Mouse (Mus musculus) testis, postnatal 14 days (tissue): ENCODE results near the gene Gucy2d.

Experiments used
- DNase-seq: peaks from one replicate; pipeline ENCODE4 v3.0.0; 2021; ENCODE audit warnings: low spot score

The Gucy2d gene

DNA sequence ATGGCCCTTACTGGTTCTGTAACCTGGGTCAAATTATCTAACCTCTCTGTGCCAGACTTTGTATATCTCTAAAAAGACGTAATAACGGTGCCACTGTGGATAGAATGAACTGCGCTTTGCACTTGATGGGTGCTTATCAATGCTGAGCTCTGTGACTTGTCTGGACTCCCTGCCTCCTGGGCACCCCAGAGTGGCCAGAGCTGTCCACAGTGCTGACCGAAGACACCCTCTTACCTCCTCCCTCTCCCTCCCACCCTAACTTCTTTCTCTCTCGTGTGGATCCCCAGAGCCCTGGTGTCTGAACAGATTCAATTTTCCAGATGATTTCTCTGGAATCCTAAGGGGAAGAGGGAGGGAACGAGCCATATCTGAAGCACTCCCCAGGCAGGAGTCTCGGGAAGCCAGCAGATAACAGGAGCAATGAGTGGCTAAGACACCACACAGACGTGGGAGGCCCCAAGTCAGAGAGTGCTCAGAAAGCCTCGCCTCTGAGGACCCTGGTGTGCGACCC, at the start of gene Gucy2d:
TSS of gene Gucy2d (plus strand) at position 461 of the 511 bp plus-strand sequence.
- no peak for DNase-seq

- no peak for DNase-seq
These were observed 49.7 kb upstream of the Gucy2d start for GRCm38 (mm10) chr7:98390486-98390885.

GRCm38 (mm10) chr7:98391351-98391936, 48.8 kb upstream of the Gucy2d start:
- no peak for DNase-seq

DNA sequence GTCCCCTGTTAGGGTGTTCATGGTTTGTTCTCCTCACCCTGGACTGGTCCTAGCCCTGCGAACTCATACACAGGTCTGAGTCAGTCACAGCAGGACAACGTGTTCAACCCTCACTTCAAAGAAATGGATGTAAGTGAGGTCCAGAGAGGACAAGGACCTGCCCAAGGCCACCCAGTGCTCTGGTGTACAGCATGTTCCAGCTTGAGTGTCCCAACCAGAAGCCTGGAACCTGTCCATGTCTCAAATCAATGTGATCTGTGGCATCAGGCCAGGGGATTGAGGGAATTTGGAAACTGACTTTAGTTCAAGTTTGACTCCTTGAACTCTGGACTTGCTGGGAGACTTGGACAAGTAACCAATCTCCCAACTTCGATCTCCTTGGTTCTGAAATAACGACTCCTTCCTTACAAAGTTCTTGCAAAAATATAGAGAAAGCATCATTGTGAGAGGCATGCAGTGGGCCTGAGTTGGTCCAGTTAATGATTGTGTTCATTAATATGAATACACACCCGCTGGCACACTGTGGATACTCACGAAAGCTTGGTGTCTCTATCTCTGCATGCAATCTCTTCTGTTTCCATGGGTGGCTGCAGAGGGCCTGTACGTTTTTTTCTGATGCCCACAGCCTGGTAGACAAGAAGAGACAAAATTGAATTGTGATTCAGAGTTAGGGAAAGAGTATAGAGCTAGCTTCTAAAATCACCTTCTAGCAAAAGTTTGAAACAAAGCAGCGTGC, 47.6 kb upstream of the Gucy2d start:
- DNase-seq = peak; percentile 53

GRCm38 (mm10) chr7:98402582-98403574, 37.3 kb upstream of the Gucy2d start:
- DNase-seq = no peak

- DNase-seq = no peak
These were observed 36.2 kb upstream of the Gucy2d start for GRCm38 (mm10) chr7:98403996-98404395.

DNA sequence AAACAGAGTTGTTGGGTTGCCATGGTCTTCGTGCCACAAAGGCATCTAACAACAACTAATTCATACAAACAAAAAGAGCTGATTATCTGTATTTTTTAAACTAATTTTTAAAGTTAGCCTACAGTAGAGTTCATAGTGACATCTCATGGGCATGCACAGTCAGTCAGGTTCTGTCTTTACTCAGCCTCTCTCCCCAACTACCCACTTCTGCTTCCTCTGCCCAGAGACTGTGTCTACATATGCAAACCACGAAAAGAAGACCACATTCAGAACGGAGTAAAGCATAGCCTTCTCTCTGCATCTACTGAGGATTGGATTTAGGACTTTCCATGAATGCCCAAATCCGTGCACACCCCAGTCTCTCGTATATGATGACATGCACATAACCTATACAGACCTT, 32.6 kb upstream of the Gucy2d start:
- no peak for DNase-seq

GRCm38 (mm10) chr7:98413115-98413514, 27.1 kb upstream of the Gucy2d start:
- no peak for DNase-seq

- no peak for DNase-seq
These were observed 24.7 kb upstream of the Gucy2d start for GRCm38 (mm10) chr7:98415550-98415949.

DNA sequence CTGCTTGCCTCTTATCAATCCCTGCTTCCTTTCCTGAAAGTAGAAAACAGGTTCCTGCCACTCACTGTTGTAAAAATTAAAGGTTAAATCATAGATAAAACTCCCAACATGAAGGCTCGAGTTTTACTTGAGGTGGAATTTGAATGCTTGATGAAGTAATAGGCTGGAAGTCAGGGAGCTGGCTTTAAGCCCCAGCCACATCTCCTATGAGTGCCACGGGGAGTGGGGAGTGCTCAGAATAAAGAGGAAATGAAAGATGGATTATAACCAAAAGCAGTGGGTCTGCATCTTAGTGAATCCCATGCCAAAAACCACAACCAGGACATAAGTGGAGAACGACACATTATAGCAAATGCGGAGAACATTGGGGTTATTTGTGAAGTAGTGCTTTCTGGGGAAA, 24.2 kb upstream of the Gucy2d start:
- DNase-seq = no peak

GRCm38 (mm10) chr7:98418031-98418805, 22.0 kb upstream of the Gucy2d start:
- no peak for DNase-seq

DNA sequence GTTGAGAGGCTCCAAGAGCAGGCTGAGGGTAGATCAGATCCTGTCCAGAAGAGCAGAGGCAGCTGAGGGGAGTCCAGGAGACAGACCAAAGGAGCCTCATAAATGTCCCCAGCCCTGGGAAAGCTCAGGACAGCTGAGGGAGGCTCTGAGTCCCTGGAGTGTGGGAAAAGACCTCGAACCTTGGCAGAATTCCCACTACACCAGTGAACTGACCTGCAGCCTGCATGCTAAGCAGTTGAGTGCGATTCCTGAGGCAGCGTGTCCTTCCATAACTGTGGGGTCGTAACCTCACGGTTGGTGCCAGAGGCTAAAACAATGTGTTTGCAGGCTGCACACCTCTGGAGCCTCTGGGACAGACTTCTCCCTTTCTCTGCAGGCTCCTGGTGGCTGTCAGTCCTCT, 20.9 kb upstream of the Gucy2d start:
- no peak for DNase-seq

DNA sequence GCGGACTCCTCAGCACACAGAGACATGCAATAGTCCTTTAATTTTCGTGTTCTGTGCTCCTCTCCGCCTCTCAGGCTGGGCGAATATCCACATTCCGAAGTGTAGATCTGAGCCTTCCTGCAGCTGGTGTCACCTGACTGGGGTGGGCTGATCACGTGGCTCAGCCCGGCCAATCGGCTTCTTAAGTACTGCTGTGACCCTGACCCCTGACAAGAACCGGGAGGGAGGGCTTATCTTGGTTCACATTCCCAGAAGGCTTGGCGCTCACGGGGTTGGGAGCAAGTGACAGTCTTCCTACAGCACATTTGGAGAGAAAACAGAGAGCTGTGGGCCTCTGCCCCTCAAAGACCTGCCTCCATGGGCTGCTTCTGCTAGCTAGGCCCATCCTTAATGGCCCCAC, 16.7 kb upstream of the Gucy2d start:
- DNase-seq = peak; percentile 61

GRCm38 (mm10) chr7:98424396-98424795, 15.8 kb upstream of the Gucy2d start:
- no peak for DNase-seq

GRCm38 (mm10) chr7:98425551-98425950, 14.7 kb upstream of the Gucy2d start:
- no peak for DNase-seq

GRCm38 (mm10) chr7:98426641-98427040, 13.6 kb upstream of the Gucy2d start:
- DNase-seq = no peak

- DNase-seq = no peak
These were observed 12.9 kb upstream of the Gucy2d start for GRCm38 (mm10) chr7:98427115-98427835.

- no peak for DNase-seq
These were observed 10.6 kb upstream of the Gucy2d start for GRCm38 (mm10) chr7:98429579-98429978.

DNA sequence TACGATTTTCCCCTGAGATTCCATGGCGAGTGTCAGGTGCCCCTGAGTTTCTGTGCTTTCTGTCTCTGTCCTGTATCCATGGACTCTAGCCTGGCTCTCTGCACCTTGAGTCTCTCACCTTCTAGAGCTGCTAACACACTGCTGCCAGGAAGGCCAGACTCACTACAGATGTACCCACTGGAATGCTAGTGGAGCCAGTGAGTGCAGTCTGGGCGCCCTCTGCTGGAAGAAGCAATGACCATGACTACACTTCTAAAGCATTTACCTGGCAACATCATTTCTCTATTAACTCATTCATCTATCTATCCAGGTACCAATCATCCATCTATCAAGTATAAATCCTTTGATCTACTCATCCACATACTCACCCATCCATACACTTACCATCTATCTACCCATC, 9.4 kb upstream of the Gucy2d start:
- DNase-seq = peak; percentile 30

DNA sequence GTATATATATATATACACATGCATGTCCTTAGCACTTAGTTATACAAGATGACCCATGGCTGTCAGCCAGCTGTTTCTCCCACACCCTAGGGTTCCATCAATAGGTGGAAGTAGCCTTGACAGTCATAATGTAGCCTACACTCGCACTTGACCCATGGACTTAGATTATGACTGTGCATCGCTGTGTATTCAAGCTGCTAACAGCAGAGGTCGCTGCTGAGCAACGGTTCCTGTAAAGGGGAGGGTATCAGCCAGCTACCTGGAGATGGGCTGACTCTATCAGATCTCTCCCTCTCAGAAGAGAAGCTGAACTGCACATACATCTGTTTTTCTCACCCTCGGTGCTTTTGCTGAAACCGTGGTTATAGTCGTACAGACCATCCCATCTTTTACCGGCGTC, 2.6 kb upstream of the Gucy2d start:
- DNase-seq = no peak

GRCm38 (mm10) chr7:98446873-98447272, 6.7 kb downstream of the Gucy2d start:
- no peak for DNase-seq
